Mouse (Mus musculus) midbrain, embryonic 15.5 days (tissue): ENCODE measurements at regions not wholly inside any gene's neighbourhood (a gene's known extent, or its start where the extent isn't known, plus 50 kb on each side); places are given as distances from the start of the nearest gene placed in this dataset.

ENCODE experiments used
- ATAC-seq: fragments of 200-750 bp; cut with Nextera tagmentation; replicated peaks from 2 replicates; pipeline ENCODE4 v1.8.0; 2017; ENCODE audit warnings: moderate TSS enrichment
- H3K27ac ChIP-seq: fragments of 300-500 bp; sonication (generic); 2 replicates; pipeline ENCODE4 v1.5.1; 2015; ENCODE audit warnings: mild to moderate bottlenecking, inconsistent platforms
- H3K27me3 ChIP-seq: fragments of 300-500 bp; sonication (generic); replicated peaks from 2 replicates; pipeline ENCODE4 v1.6.1; 2015; ENCODE audit warnings: inconsistent platforms
- H3K36me3 ChIP-seq: fragments of 300-500 bp; sonication (generic); replicated peaks from 2 replicates; pipeline ENCODE4 v1.6.1; 2015; ENCODE audit warnings: inconsistent platforms
- H3K4me1 ChIP-seq: fragments of 300-500 bp; sonication (generic); 2 replicates; pipeline ENCODE4 v1.6.1; 2015; ENCODE audit warnings: inconsistent platforms
- H3K4me2 ChIP-seq: fragments of 300-500 bp; sonication (generic); 2 replicates; pipeline ENCODE4 v1.6.1; 2015; ENCODE audit warnings: inconsistent platforms, mild to moderate bottlenecking, moderate library complexity
- H3K4me3 ChIP-seq: fragments of 300-500 bp; sonication (generic); 2 replicates; pipeline ENCODE4 v1.5.1; 2015; ENCODE audit warnings: mild to moderate bottlenecking, inconsistent platforms
- H3K9ac ChIP-seq: fragments of 300-500 bp; sonication (generic); 2 replicates; pipeline ENCODE4 v1.6.1; 2015; ENCODE audit warnings: mild to moderate bottlenecking, inconsistent platforms
- H3K9me3 ChIP-seq: fragments of 300-500 bp; sonication (generic); 2 replicates; pipeline ENCODE4 v1.6.1; 2016; ENCODE audit warnings: inconsistent platforms
- WGBS: fragments of 180-500 bp; shearing (Covaris S2); methylation state at CpG from one replicate; pipeline ENCODE4 v1.1.7; 2015; ENCODE audit warnings: mixed read lengths; 5-methylcytosine and 5-hydroxymethylcytosine counted together

- no peaks in the 10 kb centered on the region for H3K36me3 ChIP-seq
- no peaks in the 10 kb centered on the region for H3K27me3 ChIP-seq
- H3K27ac ChIP-seq: no peak overlapping the region
- 100% methylated on average over 1 of the region's 1 CpGs for WGBS
- H3K4me1 ChIP-seq: peaks cover 9% of the 10 kb centered on the region; the same call in 1 of the 2 replicates
- ATAC-seq: no peak
- H3K9ac ChIP-seq: no peak overlapping the region
- no peaks in the 10 kb centered on the region for H3K9me3 ChIP-seq
- no peak overlapping the region for H3K4me3 ChIP-seq
- H3K4me2 ChIP-seq: no peak overlapping the region
Measured at GRCm38 (mm10) chr14:97557888-97558287, 611.7 kb downstream of the Dach1 start.

- no peak overlapping the region for H3K27ac ChIP-seq
- no peak overlapping the region for H3K4me2 ChIP-seq
- ATAC-seq: no peak
- H3K4me1 ChIP-seq: no peaks in the 10 kb centered on the region
- 74% methylated on average over 4 of the region's 4 CpGs for WGBS
- H3K9me3 ChIP-seq: no peaks in the 10 kb centered on the region
- H3K36me3 ChIP-seq: no peaks in the 10 kb centered on the region
- H3K4me3 ChIP-seq: no peak overlapping the region
- no peak overlapping the region for H3K9ac ChIP-seq
- no peaks in the 10 kb centered on the region for H3K27me3 ChIP-seq
Measured at GRCm38 (mm10) chr14:97546276-97546675, 623.3 kb downstream of the Dach1 start.

GRCm38 (mm10) chr14:97544307-97544706, 625.3 kb downstream of the Dach1 start:
- H3K27me3 ChIP-seq: no peaks in the 10 kb centered on the region
- no peak overlapping the region for H3K4me3 ChIP-seq
- ATAC-seq: no peak
- H3K4me2 ChIP-seq: no peak overlapping the region
- WGBS: 74% methylated on average over 6 of the region's 6 CpGs
- no peaks in the 10 kb centered on the region for H3K36me3 ChIP-seq
- H3K27ac ChIP-seq: no peak overlapping the region
- H3K4me1 ChIP-seq: no peaks in the 10 kb centered on the region
- H3K9me3 ChIP-seq: no peaks in the 10 kb centered on the region
- no peak overlapping the region for H3K9ac ChIP-seq

GRCm38 (mm10) chr14:97537012-97537411, 632.6 kb downstream of the Dach1 start:
- Histone ChIP-seq H3K9ac (no peak overlapping the region), H3K4me1 (peaks cover 3% of the 10 kb centered on the region; the same call in 1 of the 2 replicates), H3K4me2 (no peak overlapping the region), H3K27me3 (no peaks in the 10 kb centered on the region), H3K27ac (0 out of 2 replicates have a peak overlapping the region, but pooled peaks have one; percentile 12), H3K9me3 (no peaks in the 10 kb centered on the region), H3K36me3 (no peaks in the 10 kb centered on the region), H3K4me3 (no peak overlapping the region)
- no peak for ATAC-seq
- WGBS: 51% methylated on average over 5 of the region's 5 CpGs

GRCm38 (mm10) chr14:97511318-97511717, 658.2 kb downstream of the Dach1 start:
- Histone ChIP-seq H3K4me2 (no peak overlapping the region), H3K27me3 (no peaks in the 10 kb centered on the region), H3K27ac (no peak overlapping the region), H3K36me3 (no peaks in the 10 kb centered on the region), H3K9ac (no peak overlapping the region), H3K4me1 (no peaks in the 10 kb centered on the region), H3K4me3 (no peak overlapping the region), H3K9me3 (0 out of 2 replicates have a peak, but pooled peaks cover 2% of the 10 kb centered on the region)
- WGBS: 8% methylated on average over 1 of the region's 1 CpGs
- no peak for ATAC-seq

GRCm38 (mm10) chr14:97489427-97490347, 679.9 kb downstream of the Dach1 start:
- Histone ChIP-seq H3K9me3 (no peaks in the 10 kb centered on the region), H3K9ac (no peak overlapping the region), H3K36me3 (no peaks in the 10 kb centered on the region), H3K4me2 (no peak overlapping the region), H3K4me1 (no peaks in the 10 kb centered on the region), H3K27me3 (no peaks in the 10 kb centered on the region), H3K27ac (no peak overlapping the region), H3K4me3 (no peak overlapping the region)
- WGBS: 86% methylated on average over 10 of the region's 10 CpGs
- ATAC-seq: 0 out of 2 replicates have a peak, but pooled peaks have one; percentile 50

- Histone ChIP-seq H3K4me1 (no peaks in the 10 kb centered on the region), H3K36me3 (no peaks in the 10 kb centered on the region), H3K27ac (no peak overlapping the region), H3K4me3 (no peak overlapping the region), H3K9ac (no peak overlapping the region), H3K27me3 (no peaks in the 10 kb centered on the region), H3K4me2 (no peak overlapping the region), H3K9me3 (no peaks in the 10 kb centered on the region)
- no peak for ATAC-seq
- 81% methylated on average over 5 of the region's 5 CpGs for WGBS
Measured at GRCm38 (mm10) chr14:97478236-97478635, 691.3 kb downstream of the Dach1 start.

GRCm38 (mm10) chr14:97450525-97451235, 718.9 kb downstream of the Dach1 start:
- Histone ChIP-seq H3K4me1 (no peaks in the 10 kb centered on the region), H3K4me3 (no peak overlapping the region), H3K9ac (no peak overlapping the region), H3K27ac (no peak overlapping the region), H3K36me3 (no peaks in the 10 kb centered on the region), H3K4me2 (no peak overlapping the region), H3K9me3 (no peaks in the 10 kb centered on the region), H3K27me3 (no peaks in the 10 kb centered on the region)
- 75% methylated on average over 7 of the region's 7 CpGs for WGBS
- ATAC-seq: no peak

- Histone ChIP-seq H3K4me1 (no peaks in the 10 kb centered on the region), H3K9me3 (no peaks in the 10 kb centered on the region), H3K4me3 (no peak overlapping the region), H3K36me3 (no peaks in the 10 kb centered on the region), H3K4me2 (no peak overlapping the region), H3K27ac (no peak overlapping the region), H3K27me3 (no peaks in the 10 kb centered on the region), H3K9ac (no peak overlapping the region)
- WGBS: 84% methylated on average over 2 of the region's 2 CpGs
- no peak for ATAC-seq
Measured at GRCm38 (mm10) chr14:97448617-97449016, 720.9 kb downstream of the Dach1 start.

- H3K36me3 ChIP-seq: no peaks in the 10 kb centered on the region
- no peaks in the 10 kb centered on the region for H3K27me3 ChIP-seq
- no peak overlapping the region for H3K27ac ChIP-seq
- H3K9me3 ChIP-seq: no peaks in the 10 kb centered on the region
- no peak overlapping the region for H3K4me3 ChIP-seq
- H3K4me1 ChIP-seq: no peaks in the 10 kb centered on the region
- WGBS: 94% methylated on average over 1 of the region's 1 CpGs
- no peak overlapping the region for H3K9ac ChIP-seq
- ATAC-seq: no peak
- no peak overlapping the region for H3K4me2 ChIP-seq
Measured at GRCm38 (mm10) chr14:97446793-97447192, 722.8 kb downstream of the Dach1 start.

- no peak overlapping the region for H3K4me3 ChIP-seq
- no peak overlapping the region for H3K9ac ChIP-seq
- no peaks in the 10 kb centered on the region for H3K27me3 ChIP-seq
- 85% methylated on average over 6 of the region's 6 CpGs for WGBS
- no peak overlapping the region for H3K4me2 ChIP-seq
- no peak for ATAC-seq
- H3K4me1 ChIP-seq: no peaks in the 10 kb centered on the region
- H3K9me3 ChIP-seq: no peaks in the 10 kb centered on the region
- H3K27ac ChIP-seq: no peak overlapping the region
- no peaks in the 10 kb centered on the region for H3K36me3 ChIP-seq
Measured at GRCm38 (mm10) chr14:97440326-97440725, 729.2 kb downstream of the Dach1 start.

- Histone ChIP-seq H3K27ac (no peak overlapping the region), H3K9me3 (no peaks in the 10 kb centered on the region), H3K9ac (no peak overlapping the region), H3K36me3 (no peaks in the 10 kb centered on the region), H3K4me3 (no peak overlapping the region), H3K4me2 (no peak overlapping the region), H3K27me3 (no peaks in the 10 kb centered on the region), H3K4me1 (no peaks in the 10 kb centered on the region)
- ATAC-seq: no peak
- 60% methylated on average over 4 of the region's 4 CpGs for WGBS
Measured at GRCm38 (mm10) chr14:97435453-97436233, 733.9 kb downstream of the Dach1 start.
